Mouse (Mus musculus) intestine, postnatal 0 days (tissue): ENCODE data around the gene Utp15. TPM values are rescaled to one million over a fixed set of nuclear protein-coding genes. Genes with fewer than 3 reads are reported as not detected.

Experiments
- ATAC-seq: fragments of 200-750 bp; cut with Nextera tagmentation; 2 replicates; pipeline ENCODE4 v1.8.0; 2017; ENCODE audit warnings: mild to moderate bottlenecking, moderate TSS enrichment, moderate library complexity
- H3K27ac ChIP-seq: fragments of 300-500 bp; sonication (generic); 2 replicates; pipeline ENCODE4 v1.5.1; 2014; ENCODE audit warnings: mild to moderate bottlenecking, low read depth, low read length, moderate library complexity
- H3K27me3 ChIP-seq: fragments of 300-500 bp; sonication (generic); replicated peaks from 2 replicates; pipeline ENCODE4 v1.6.1; 2014; ENCODE audit warnings: low read length, mixed read lengths; ENCODE audit not compliant: control insufficient read depth, insufficient read depth
- H3K36me3 ChIP-seq: fragments of 300-500 bp; sonication (generic); 2 replicates; pipeline ENCODE4 v1.6.1; 2014; ENCODE audit warnings: mild to moderate bottlenecking, moderate library complexity; ENCODE audit not compliant: control insufficient read depth, insufficient read depth
- H3K4me1 ChIP-seq: fragments of 300-500 bp; sonication (generic); replicated peaks from 2 replicates; pipeline ENCODE4 v1.6.1; 2014; ENCODE audit warnings: antibody characterized with exemption, low read length, mixed read lengths; ENCODE audit not compliant: control insufficient read depth, insufficient read depth
- H3K4me2 ChIP-seq: fragments of 300-500 bp; sonication (generic); replicated peaks from 2 replicates; pipeline ENCODE4 v1.6.1; 2014; ENCODE audit warnings: low read depth, mild to moderate bottlenecking, moderate library complexity
- H3K4me3 ChIP-seq: fragments of 300-500 bp; sonication (generic); 2 replicates; pipeline ENCODE4 v1.5.1; 2014; ENCODE audit warnings: low read depth, low read length
- H3K9ac ChIP-seq: fragments of 300-500 bp; sonication (generic); 2 replicates; pipeline ENCODE4 v1.6.1; 2014; ENCODE audit warnings: mild to moderate bottlenecking, low read depth, low read length
- H3K9me3 ChIP-seq: fragments of 300-500 bp; sonication (generic); 2 replicates; pipeline ENCODE4 v1.6.1; 2016; ENCODE audit warnings: mixed run types; ENCODE audit not compliant: control insufficient read depth
- CTCF ChIP-seq: sonication (generic); IDR thresholded peaks from 2 replicates; pipeline ENCODE4 v1.5.1; 2016; ENCODE audit warnings: low read depth, mild to moderate bottlenecking, control low read depth, antibody characterized with exemption, moderate library complexity
- WGBS: fragments of 180-500 bp; shearing (Covaris S2); extraction: QIAGEN DNeasy Blood & Tissue Kit; methylation state at CpG from one replicate; pipeline ENCODE4 v1.1.7; 2014; 5-methylcytosine and 5-hydroxymethylcytosine counted together
- polyA plus RNA-seq: library from polyadenylated mRNA; unstranded; fragments of >200 nt; fragmentation: Nextera tagmentation; extraction: Ambion mirVana; gene quantifications from 2 replicates; pipeline ENCODE4 v1.2.1, GENCODE M21; 2015

Gene Utp15
- polyA plus RNA-seq: 9.3 and 9.8 TPM in 2 replicates

- H3K27me3 ChIP-seq: no peaks in the 10 kb centered on the region
- WGBS: under 1% methylated on average over 71 of the region's 71 CpGs
- ATAC-seq: peak; percentile 99
Measured at GRCm38 (mm10) chr13:98262636-98263457, at the start of gene Utp15, which contains the start of gene Ankra2. Gene Utp15, minus strand, starts transcription at chr13:98263041. Gene Ankra2, plus strand, starts transcription at chr13:98263074.

GRCm38 (mm10) chr13:98311597-98311996 is 48.8 kb upstream of the Utp15 start:
- Histone ChIP-seq H3K4me3 (no peak overlapping the region), H3K9ac (no peak overlapping the region), H3K9me3 (no peaks in the 10 kb centered on the region), H3K4me1 (peaks cover 8% of the 10 kb centered on the region; the same call in 1 of the 2 replicates), H3K36me3 (peaks cover 40% of the 10 kb centered on the region), H3K4me2 (no peak overlapping the region), H3K27ac (peak overlapping the region; percentile 54), H3K27me3 (no peaks in the 10 kb centered on the region)
- TF ChIP-seq CTCF: no peak
- peak; percentile 73 for ATAC-seq
- WGBS: 40% methylated on average over 5 of the region's 5 CpGs

More at GRCm38 (mm10) chr13:98262636-98263457, at the start of gene Utp15, which contains the start of gene Ankra2:
- peak within 1 kb of the TSS; percentile 94 for H3K4me2 ChIP-seq
- peak within 1 kb of the TSS; percentile 60 for H3K4me3 ChIP-seq
- TF ChIP-seq CTCF: no peak
- H3K9ac ChIP-seq: peak within 1 kb of the TSS; percentile 74
- peak within 1 kb of the TSS; percentile 91 for H3K27ac ChIP-seq
- H3K9me3 ChIP-seq: no peaks in the 10 kb centered on the region
- H3K4me1 ChIP-seq: no peaks in the 10 kb centered on the region
- peaks cover 20% of the 10 kb centered on the region for H3K36me3 ChIP-seq

GRCm38 (mm10) chr13:98308724-98309123 is 45.9 kb upstream of the Utp15 start:
- Histone ChIP-seq H3K27ac (no peak overlapping the region), H3K4me3 (no peak overlapping the region), H3K36me3 (peaks cover 40% of the 10 kb centered on the region), H3K9me3 (no peaks in the 10 kb centered on the region), H3K4me2 (no peak overlapping the region), H3K4me1 (0 out of 2 replicates have a peak, but pooled peaks cover 4% of the 10 kb centered on the region), H3K27me3 (no peaks in the 10 kb centered on the region), H3K9ac (no peak overlapping the region)
- 69% methylated on average over 4 of the region's 4 CpGs for WGBS
- TF ChIP-seq CTCF: no peak
- no peak for ATAC-seq

GRCm38 (mm10) chr13:98308004-98308403 is 45.2 kb upstream of the Utp15 start:
- Histone ChIP-seq H3K9ac (no peak overlapping the region), H3K9me3 (no peaks in the 10 kb centered on the region), H3K27me3 (no peaks in the 10 kb centered on the region), H3K27ac (no peak overlapping the region), H3K36me3 (peaks cover 34% of the 10 kb centered on the region), H3K4me2 (no peak overlapping the region), H3K4me3 (no peak overlapping the region), H3K4me1 (0 out of 2 replicates have a peak, but pooled peaks cover 4% of the 10 kb centered on the region)
- WGBS: 77% methylated on average over 5 of the region's 5 CpGs
- ATAC-seq: no peak
- TF ChIP-seq CTCF: no peak

GRCm38 (mm10) chr13:98306852-98307475 is 44.1 kb upstream of the Utp15 start:
- Histone ChIP-seq H3K36me3 (peaks cover 25% of the 10 kb centered on the region), H3K9me3 (no peaks in the 10 kb centered on the region), H3K4me1 (0 out of 2 replicates have a peak, but pooled peaks cover 4% of the 10 kb centered on the region), H3K4me2 (no peak overlapping the region), H3K9ac (no peak overlapping the region), H3K27me3 (no peaks in the 10 kb centered on the region), H3K27ac (no peak overlapping the region), H3K4me3 (no peak overlapping the region)
- no peak for ATAC-seq
- WGBS: 39% methylated on average over 14 of the region's 14 CpGs
- no peak for TF ChIP-seq CTCF

GRCm38 (mm10) chr13:98306393-98306792 is 43.6 kb upstream of the Utp15 start:
- H3K27ac ChIP-seq: no peak overlapping the region; the same call in 1 of the 2 replicates
- H3K27me3 ChIP-seq: no peaks in the 10 kb centered on the region
- WGBS: 35% methylated on average over 5 of the region's 5 CpGs
- H3K9me3 ChIP-seq: no peaks in the 10 kb centered on the region
- no peak overlapping the region for H3K4me2 ChIP-seq
- no peak for TF ChIP-seq CTCF
- H3K4me3 ChIP-seq: no peak overlapping the region
- H3K4me1 ChIP-seq: 0 out of 2 replicates have a peak, but pooled peaks cover 2% of the 10 kb centered on the region
- no peak for ATAC-seq
- peaks cover 20% of the 10 kb centered on the region for H3K36me3 ChIP-seq
- no peak overlapping the region for H3K9ac ChIP-seq
